Mouse (Mus musculus) ES-E14 (cell line): ENCODE data around the gene Cnot3. TPM values are rescaled to one million over a fixed set of nuclear protein-coding genes. Genes with fewer than 3 reads are reported as not detected.
"Not testable (repeated sequence)": the region's sequence is repeated elsewhere in the genome, so short reads cannot be mapped to it uniquely, and the experiment has no call there.

Source experiments
- DNase-seq: peaks from one replicate; pipeline ENCODE4 v3.0.0-alpha.2; 2013; ENCODE audit warnings: low read depth, low spot score
- H3K27ac ChIP-seq: 2 replicates; pipeline ENCODE4 v1.5.1; 2012; ENCODE audit warnings: low read depth, mild to moderate bottlenecking, low read length, moderate library complexity, mixed read lengths; ENCODE audit not compliant: poor library complexity, insufficient read depth, severe bottlenecking
- H3K36me3 ChIP-seq: 2 replicates; pipeline ENCODE4 v1.6.1; 2012; ENCODE audit warnings: mild to moderate bottlenecking, low read length, moderate library complexity, mixed read lengths; ENCODE audit not compliant: control insufficient read depth, poor library complexity, insufficient read depth, severe bottlenecking
- H3K4me1 ChIP-seq, 2 experiments: fragments of 150-350 bp in 1 of 2; sonication (generic) in 1 of 2; 2 replicates each; pipeline ENCODE4 v1.6.1; 2012; ENCODE audit warnings: low read length in 2 of 2, mild to moderate bottlenecking in 1 of 2, mixed read lengths in 1 of 2; ENCODE audit not compliant: control insufficient read depth in 2 of 2, insufficient read depth in 2 of 2, poor library complexity in 1 of 2
- H3K4me3 ChIP-seq, 2 experiments: fragments of 150-350 bp in 1 of 2; sonication (generic) in 1 of 2; 2 replicates each; pipeline ENCODE4 v1.5.1; 2012; ENCODE audit warnings: low read length in 2 of 2, low read depth in 1 of 2, mild to moderate bottlenecking in 1 of 2, mixed read lengths in 1 of 2; ENCODE audit not compliant: insufficient read depth in 1 of 2, poor library complexity in 1 of 2, severe bottlenecking in 1 of 2
- H3K9ac ChIP-seq: 2 replicates; pipeline ENCODE4 v1.6.1; 2012; ENCODE audit warnings: low read depth, mild to moderate bottlenecking, low read length, mixed read lengths; ENCODE audit not compliant: poor library complexity, insufficient read depth, severe bottlenecking
- H3K9me3 ChIP-seq: fragments of 150-350 bp; sonication (generic); 2 replicates; pipeline ENCODE4 v1.6.1; 2012; ENCODE audit warnings: low read depth, mild to moderate bottlenecking, low read length; ENCODE audit not compliant: control insufficient read depth, insufficient read depth
- CHD2 ChIP-seq: IDR thresholded peaks from 2 replicates; pipeline ENCODE4 v1.6.1; 2014; ENCODE audit warnings: mild to moderate bottlenecking, low read depth, low read length, inconsistent platforms
- HCFC1 ChIP-seq: IDR thresholded peaks from 2 replicates; pipeline ENCODE4 v1.6.1; 2012; ENCODE audit warnings: low read length, inconsistent platforms, borderline replicate concordance; ENCODE audit not compliant: insufficient read depth
- MAFK ChIP-seq: IDR thresholded peaks from 2 replicates; pipeline ENCODE4 v1.6.1; 2014; ENCODE audit warnings: mild to moderate bottlenecking, low read depth, low read length, inconsistent platforms; ENCODE audit not compliant: insufficient read depth
- ZC3H11A ChIP-seq: IDR thresholded peaks from 2 replicates; pipeline ENCODE4 v1.6.1; 2012; ENCODE audit warnings: low read depth, mild to moderate bottlenecking, inconsistent platforms, low read length, borderline replicate concordance
- ZNF384 ChIP-seq: IDR thresholded peaks from 2 replicates; pipeline ENCODE4 v1.6.1; 2012; ENCODE audit warnings: low read depth, low read length, inconsistent platforms
- in situ Hi-C, 2 experiments: fragments of 600-800 bp; cut with MboI; formaldehyde crosslinking; loops; one replicate each; pipeline ENCODE4 v1.15.1; 2025; ENCODE audit warnings: low sequenced_read_pairs in 2 of 2, inconsistent platforms in 1 of 2; ENCODE audit not compliant: unreplicated experiment in 2 of 2
- total RNA-seq: library from RNA; depleted of rRNA; stranded (reverse); fragments of 300-350 nt; gene quantifications from 2 replicates; pipeline ENCODE4 v1.2.3, GENCODE M21; 2012

The Cnot3 gene
- total RNA-seq, 1 experiment = 47.3 TPM

DNA sequence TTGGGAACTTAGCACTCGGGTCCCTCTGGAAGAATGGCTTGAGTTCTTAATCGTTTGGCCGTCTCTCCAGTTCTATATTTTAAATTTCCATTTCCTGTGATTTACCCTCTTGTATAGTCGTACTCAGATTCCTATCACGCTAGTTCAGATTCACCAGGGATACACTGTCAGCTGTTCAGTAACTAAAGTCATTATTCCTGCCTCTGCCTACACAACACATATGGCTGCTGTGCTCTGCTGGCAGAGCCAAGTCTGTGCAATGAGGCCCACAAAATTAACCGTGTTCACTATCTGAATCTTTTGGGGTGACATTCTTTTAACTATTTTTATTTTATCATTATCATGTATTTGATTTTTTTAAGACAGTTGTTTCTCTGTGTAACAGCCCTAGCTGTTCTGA is 53.4 kb downstream of the Cnot3 start:
- Histone ChIP-seq H3K36me3 (peaks cover 5% of the 10 kb centered on the region), H3K4me1 (no peaks in the 10 kb centered on the region), H3K27ac (no peak overlapping the region), H3K9me3 (no peaks in the 10 kb centered on the region), H3K4me3 (no peak overlapping the region), H3K9ac (no peak overlapping the region)
- DNase-seq = no peak
- TF ChIP-seq ZNF384 (no peak), HCFC1 (no peak), MAFK (no peak), ZC3H11A (no peak), CHD2 (no peak)
- in situ Hi-C loops = no loop called here

DNA sequence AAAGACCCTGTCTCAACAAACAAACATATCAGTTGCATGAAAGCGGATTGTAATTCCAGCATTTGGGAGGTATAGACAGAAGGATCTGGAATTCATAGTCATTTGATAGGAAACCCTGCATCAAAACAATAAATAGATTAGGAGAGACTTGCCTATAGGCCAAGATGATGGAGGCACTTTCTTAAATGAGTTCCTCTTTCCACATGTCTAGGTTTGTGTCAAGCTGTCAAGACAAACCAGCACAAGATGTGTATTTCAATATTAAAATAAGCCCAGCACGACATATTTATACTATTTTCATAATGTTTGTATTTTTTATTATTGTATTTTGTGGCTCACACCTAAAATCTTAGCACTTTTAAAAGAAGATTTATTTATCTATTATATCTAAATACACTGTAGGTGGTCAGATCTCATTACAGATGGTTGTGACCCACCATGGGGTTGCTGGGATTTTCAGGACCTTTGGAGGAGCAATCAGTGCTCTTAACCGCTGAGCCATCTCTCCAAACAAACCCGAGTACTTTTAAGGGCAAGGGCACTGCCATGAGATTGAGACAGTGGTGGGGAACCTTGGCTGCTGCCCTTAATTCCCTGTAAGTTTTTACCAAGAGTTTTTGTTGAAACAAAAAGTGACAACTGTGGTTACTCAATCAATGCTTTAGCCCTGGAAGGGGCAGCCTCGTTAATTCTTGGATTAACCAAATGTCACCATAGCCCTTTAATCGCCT is 58.2 kb downstream of the Cnot3 start:
- in situ Hi-C loops = no loop called here
- Histone ChIP-seq H3K9ac (peak overlapping the region; percentile 69; the same call in 1 of the 2 replicates), H3K9me3 (no peaks in the 10 kb centered on the region), H3K4me1 (no peaks in the 10 kb centered on the region), H3K27ac (no peak overlapping the region; the same call in 1 of the 2 replicates), H3K4me3 (peak overlapping the region; percentile 51 to 79), H3K36me3 (peaks cover 36% of the 10 kb centered on the region)
- no peak for TF ChIP-seq ZNF384
- no peak for DNase-seq

DNA sequence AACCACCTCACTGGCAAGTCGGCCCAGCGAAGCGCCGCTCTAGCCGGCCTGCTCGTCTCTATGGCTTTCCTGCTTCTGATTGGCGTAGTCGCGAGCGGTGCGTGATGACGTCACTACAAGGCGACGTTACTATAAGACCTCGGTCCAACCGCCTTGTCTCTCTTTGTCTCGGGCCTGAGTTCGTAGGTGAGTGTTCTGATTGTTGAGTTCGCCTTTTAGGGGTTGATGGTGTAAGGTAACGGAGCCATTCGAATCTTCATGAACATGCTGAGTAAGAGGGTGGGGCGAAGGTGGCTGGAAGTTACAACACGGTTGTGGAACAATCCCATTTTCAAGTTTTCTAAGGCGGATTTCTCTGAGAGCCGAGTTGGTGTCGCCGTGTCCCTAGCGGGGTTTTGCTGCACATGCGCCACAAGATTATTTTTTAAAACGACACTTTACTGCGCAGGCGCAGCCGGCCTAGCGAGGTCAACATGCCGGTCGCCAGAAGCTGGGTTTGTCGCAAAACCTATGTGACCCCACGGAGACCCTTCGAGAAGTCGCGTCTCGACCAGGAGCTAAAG is 58.9 kb downstream of the Cnot3 start, which contains the start of gene Rps9:
TSS of gene Rps9 (plus strand) at position 115 of the 563 bp plus-strand sequence.
- H3K4me1 ChIP-seq = no peaks in the 10 kb centered on the region
- H3K9ac ChIP-seq = peak within 1 kb of the TSS; percentile 95
- no peak for TF ChIP-seq CHD2
- no peak for TF ChIP-seq ZNF384
- peak; percentile 72; the same call in 1 of the 2 replicates for TF ChIP-seq HCFC1
- TF ChIP-seq ZC3H11A = no peak
- TF ChIP-seq MAFK = no peak
- no peaks in the 10 kb centered on the region for H3K9me3 ChIP-seq
- peak within 1 kb of the TSS; percentile 79 to 85 for H3K4me3 ChIP-seq
- H3K27ac ChIP-seq = peak within 1 kb of the TSS; percentile 93
- in situ Hi-C loops = no loop called here
- peaks cover 36% of the 10 kb centered on the region for H3K36me3 ChIP-seq
- peak; percentile 95 for DNase-seq

DNA sequence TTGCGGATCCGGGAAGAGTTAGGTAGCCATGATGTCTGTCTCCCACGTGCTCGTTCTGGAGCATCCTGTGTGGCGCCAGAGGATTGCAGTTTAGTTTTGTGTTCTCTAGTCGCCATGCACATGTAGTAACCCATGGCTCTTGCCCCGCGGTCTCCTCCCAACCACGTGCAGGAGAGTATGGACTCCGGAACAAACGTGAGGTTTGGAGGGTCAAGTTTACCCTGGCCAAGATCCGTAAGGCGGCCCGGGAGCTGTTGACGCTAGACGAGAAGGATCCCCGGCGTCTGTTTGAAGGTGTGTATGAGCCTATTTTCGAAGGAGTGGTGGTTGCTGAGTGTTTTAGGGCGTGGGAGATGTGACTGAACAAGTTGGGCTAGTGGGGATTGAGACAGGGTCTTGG is 59.4 kb downstream of the Cnot3 start:
- TF ChIP-seq CHD2 (no peak), HCFC1 (no peak), ZC3H11A (no peak), MAFK (no peak), ZNF384 (no peak)
- Histone ChIP-seq H3K4me1 (no peaks in the 10 kb centered on the region), H3K4me3 (peak overlapping the region; percentile 79 to 85), H3K9ac (peak overlapping the region; percentile 95), H3K9me3 (no peaks in the 10 kb centered on the region), H3K27ac (peak overlapping the region; percentile 93), H3K36me3 (peaks cover 36% of the 10 kb centered on the region)
- in situ Hi-C loops = no loop called here
- no peak for DNase-seq

DNA sequence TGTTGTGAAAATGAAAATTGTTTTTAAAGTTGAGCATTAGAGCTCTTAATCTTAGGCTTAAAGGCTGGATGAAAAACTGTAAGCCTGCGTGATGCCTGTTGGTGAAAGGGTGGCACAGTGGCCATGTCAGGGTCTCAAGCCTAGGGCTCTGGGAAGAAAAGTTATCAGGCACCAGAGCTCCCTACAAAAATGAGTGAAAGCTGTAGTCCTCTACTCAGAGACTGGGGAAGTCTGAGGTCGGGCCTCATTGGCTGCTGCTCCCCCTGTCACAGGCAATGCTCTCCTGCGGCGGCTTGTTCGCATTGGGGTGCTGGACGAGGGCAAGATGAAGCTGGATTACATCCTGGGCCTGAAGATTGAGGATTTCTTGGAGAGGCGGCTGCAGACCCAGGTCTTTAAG is 60.4 kb downstream of the Cnot3 start:
- DNase-seq, in situ Hi-C loops, H3K4me1 ChIP-seq, H3K9me3 ChIP-seq: not testable (repeated sequence)
- peak overlapping the region; percentile 79 to 85 for H3K4me3 ChIP-seq
- peak overlapping the region; percentile 95 for H3K9ac ChIP-seq
- H3K27ac ChIP-seq = peak overlapping the region; percentile 93
- H3K36me3 ChIP-seq = peaks cover 34% of the 10 kb centered on the region
